Mouse (Mus musculus): Measurements from ENCODE around the gene Zfp94. TPM values are rescaled to one million over a fixed set of nuclear protein-coding genes. Genes with fewer than 3 reads are reported as not detected.

The Zfp94 gene
- total and polyA plus RNA-seq, 2 experiments = 2.4 to 3.3 TPM

DNA sequence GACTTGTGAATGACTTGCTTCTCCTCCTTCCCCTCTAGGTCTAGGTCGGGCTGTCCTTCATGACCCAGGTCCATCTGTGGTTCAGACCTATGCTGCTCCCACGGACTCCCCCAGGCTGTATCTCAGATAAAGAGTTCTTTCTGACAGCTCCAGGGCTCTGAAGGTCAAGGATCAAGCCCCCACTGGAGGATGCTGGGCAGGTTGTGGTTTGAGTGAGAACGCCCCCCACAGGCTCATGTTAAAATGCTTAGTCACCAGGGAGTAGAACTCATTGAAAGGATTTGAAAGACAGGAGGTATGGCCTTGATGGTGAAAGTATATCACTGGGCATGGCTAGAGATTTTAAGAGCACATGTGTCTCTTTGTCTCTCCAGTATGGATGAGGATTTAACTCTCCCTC is 47.2 kb downstream of the Zfp94 start:
- Histone ChIP-seq H3K36me3 (ENCODE audit: control insufficient read depth, insufficient read depth, low read length) (peaks cover 6% of the 10 kb centered on the region), H3K27ac (replicated peaks; ENCODE audit: insufficient read depth, low read depth, low read length) (no peak overlapping the region), H3K4me1 (ENCODE audit: control insufficient read depth, insufficient read depth, low read length) (no peaks in the 10 kb centered on the region), H3K4me3 (ENCODE audit: insufficient read depth, low read depth, low read length) (no peak overlapping the region), H3K27me3 (ENCODE audit: control insufficient read depth, insufficient read depth, low read length) (no peaks in the 10 kb centered on the region), H3K9ac (ENCODE audit: low read depth, low read length) (no peak overlapping the region), H3K79me2 (ENCODE audit: control insufficient read depth, insufficient read depth, low read length) (no peaks in the 10 kb centered on the region)
- DNase-seq (ENCODE audit: extremely low read depth, low read depth, low spot score) = no peak
- TF ChIP-seq CTCF (IDR thresholded peaks at IDR 0.05; ENCODE audit: low read depth, low read length) (no peak), POLR2A (IDR thresholded peaks at IDR 0.05; ENCODE audit: extremely low read depth, insufficient read depth, low read length) (no peak)
- 78% methylated on average over 3 of the region's 3 CpGs for WGBS

DNA sequence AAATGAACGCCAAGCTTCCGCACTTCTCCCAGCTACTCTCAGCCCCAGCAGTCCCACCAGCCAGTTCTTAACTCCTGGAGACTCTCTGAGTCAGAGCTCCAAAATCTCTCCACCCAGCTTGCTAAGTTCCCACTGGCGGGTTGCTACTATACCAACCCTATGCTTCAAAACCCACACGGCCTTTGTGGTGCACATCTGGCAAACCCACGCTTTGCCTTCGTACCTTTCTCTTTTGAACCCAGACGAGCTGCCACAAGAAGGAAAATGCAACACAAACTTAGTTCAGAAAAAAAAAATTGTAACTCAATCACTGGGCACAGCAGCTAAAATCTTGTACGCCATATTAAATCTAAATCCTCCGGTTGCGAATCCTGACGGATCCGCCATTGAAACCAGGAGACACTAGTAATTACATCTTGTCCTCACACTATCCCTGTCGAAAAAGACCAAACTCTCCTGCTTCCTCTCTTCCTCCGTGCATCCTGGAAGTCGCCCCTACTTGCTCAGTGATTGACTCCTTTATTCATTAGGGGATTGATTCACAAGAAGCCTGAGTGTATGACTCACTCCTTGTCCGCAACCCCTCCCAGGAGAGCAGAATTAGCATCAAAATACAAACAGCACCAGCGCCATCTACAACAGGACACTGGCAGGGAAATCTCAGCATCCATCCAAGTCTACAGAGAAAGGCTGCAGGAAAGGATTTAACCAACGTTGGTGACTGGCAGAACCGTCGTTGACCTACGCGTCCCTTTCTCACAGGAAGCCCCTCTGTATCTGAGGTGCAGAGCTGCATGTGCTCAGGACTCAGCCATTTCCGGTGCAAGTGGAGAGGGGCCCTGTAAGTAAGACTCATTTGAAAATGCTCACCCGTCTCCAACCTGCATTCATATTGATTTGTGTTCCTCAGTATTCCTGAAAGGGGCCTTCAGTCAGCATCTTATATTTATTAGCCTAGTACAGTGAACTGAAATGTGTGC is 48.0 kb downstream of the Zfp94 start:
- 81% methylated on average over 24 of the region's 24 CpGs for WGBS
- no peak for DNase-seq (ENCODE audit: extremely low read depth, low read depth, low spot score)
- TF ChIP-seq POLR2A (IDR thresholded peaks at IDR 0.05; ENCODE audit: extremely low read depth, insufficient read depth, low read length) (no peak), CTCF (IDR thresholded peaks at IDR 0.05; ENCODE audit: low read depth, low read length) (no peak)
- Histone ChIP-seq H3K27ac (replicated peaks; ENCODE audit: insufficient read depth, low read depth, low read length) (no peak overlapping the region), H3K27me3 (ENCODE audit: control insufficient read depth, insufficient read depth, low read length) (no peaks in the 10 kb centered on the region), H3K79me2 (ENCODE audit: control insufficient read depth, insufficient read depth, low read length) (no peaks in the 10 kb centered on the region), H3K9ac (ENCODE audit: low read depth, low read length) (no peak overlapping the region), H3K36me3 (ENCODE audit: control insufficient read depth, insufficient read depth, low read length) (peaks cover under 1% of the 10 kb centered on the region), H3K4me3 (ENCODE audit: insufficient read depth, low read depth, low read length) (no peak overlapping the region), H3K4me1 (ENCODE audit: control insufficient read depth, insufficient read depth, low read length) (no peaks in the 10 kb centered on the region)

- Histone ChIP-seq H3K27ac (replicated peaks; ENCODE audit: insufficient read depth, low read depth, low read length) (no peak overlapping the region), H3K79me2 (ENCODE audit: control insufficient read depth, insufficient read depth, low read length) (no peaks in the 10 kb centered on the region; the same call in 1 of the 2 replicates), H3K27me3 (ENCODE audit: control insufficient read depth, insufficient read depth, low read length) (no peaks in the 10 kb centered on the region), H3K4me3 (ENCODE audit: insufficient read depth, low read depth, low read length) (no peak overlapping the region), H3K9ac (ENCODE audit: low read depth, low read length) (no peak overlapping the region), H3K36me3 (ENCODE audit: control insufficient read depth, insufficient read depth, low read length) (peaks cover 8% of the 10 kb centered on the region; the same call in 1 of the 2 replicates), H3K4me1 (ENCODE audit: control insufficient read depth, insufficient read depth, low read length) (peaks cover 2% of the 10 kb centered on the region; the same call in 1 of the 2 replicates)
- TF ChIP-seq CTCF (IDR thresholded peaks at IDR 0.05; ENCODE audit: low read depth, low read length) = no peak
- no peak for TF ChIP-seq POLR2A (IDR thresholded peaks at IDR 0.05; ENCODE audit: extremely low read depth, insufficient read depth, low read length)
- 93% methylated on average over 4 of the region's 4 CpGs for WGBS
- DNase-seq (ENCODE audit: extremely low read depth, low read depth, low spot score) = no peak
These were observed 56.5 kb downstream of the Zfp94 start for GRCm38 (mm10) chr7:24260000-24260312.

GRCm38 (mm10) chr7:24259306-24259999 is 57.0 kb downstream of the Zfp94 start:
- Histone ChIP-seq H3K36me3 (ENCODE audit: control insufficient read depth, insufficient read depth, low read length) (peaks cover 8% of the 10 kb centered on the region; the same call in 1 of the 2 replicates), H3K27ac (replicated peaks; ENCODE audit: insufficient read depth, low read depth, low read length) (no peak overlapping the region), H3K27me3 (ENCODE audit: control insufficient read depth, insufficient read depth, low read length) (no peaks in the 10 kb centered on the region), H3K79me2 (ENCODE audit: control insufficient read depth, insufficient read depth, low read length) (no peaks in the 10 kb centered on the region; the same call in 1 of the 2 replicates), H3K4me1 (ENCODE audit: control insufficient read depth, insufficient read depth, low read length) (peaks cover 2% of the 10 kb centered on the region; the same call in 1 of the 2 replicates), H3K4me3 (ENCODE audit: insufficient read depth, low read depth, low read length) (no peak overlapping the region), H3K9ac (ENCODE audit: low read depth, low read length) (no peak overlapping the region)
- no peak for DNase-seq (ENCODE audit: extremely low read depth, low read depth, low spot score)
- TF ChIP-seq POLR2A (IDR thresholded peaks at IDR 0.05; ENCODE audit: extremely low read depth, insufficient read depth, low read length) (no peak), CTCF (IDR thresholded peaks at IDR 0.05; ENCODE audit: low read depth, low read length) (no peak)
- 96% methylated on average over 13 of the region's 13 CpGs for WGBS

DNA sequence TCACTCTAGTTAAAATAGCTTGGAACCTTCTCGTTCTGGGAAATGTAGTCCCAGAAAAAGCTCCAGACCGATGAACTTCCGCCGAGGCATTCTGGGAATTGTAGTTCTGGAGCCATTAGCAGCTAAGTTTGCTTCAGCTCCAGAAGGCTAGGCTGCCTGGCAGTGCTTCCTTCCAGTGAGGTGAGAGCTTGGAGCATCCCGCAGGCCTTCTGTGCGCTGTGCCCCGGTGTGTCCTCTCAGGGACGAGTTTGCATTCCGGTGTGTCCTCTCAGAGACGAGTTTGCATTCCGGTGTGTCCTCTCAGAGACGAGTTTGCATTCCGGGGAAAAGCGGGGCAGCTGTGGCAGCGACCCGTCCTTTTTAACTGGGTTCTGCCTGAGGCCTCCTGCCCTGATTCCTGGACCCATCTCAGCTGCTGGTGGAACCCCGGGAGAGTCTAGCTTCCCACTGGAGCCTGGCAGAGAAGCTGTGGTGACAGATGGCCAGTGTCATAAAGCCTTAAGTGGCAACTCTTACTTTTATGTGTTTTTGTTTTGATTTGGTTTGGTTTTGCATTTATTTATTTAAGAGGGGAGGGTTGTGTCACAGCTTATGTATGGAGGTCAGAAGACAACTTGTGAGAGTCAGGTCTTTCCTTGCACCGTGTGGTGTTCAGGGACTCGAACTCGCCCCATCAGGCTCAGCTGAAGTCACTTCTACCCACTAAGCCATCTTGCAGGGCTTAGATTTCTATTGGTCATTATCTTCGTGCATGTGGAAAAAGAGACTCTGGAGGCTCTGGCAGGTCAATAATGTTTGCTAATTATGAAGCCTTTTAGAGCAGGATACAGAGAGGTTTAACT is 61.6 kb downstream of the Zfp94 start, which contains the start of gene Zfp108:
Gene Zfp108 (plus strand): TSS at position 162 of the 842 bp plus-strand sequence.
- WGBS = 16% methylated on average over 21 of the region's 21 CpGs
- H3K27ac ChIP-seq (replicated peaks; ENCODE audit: insufficient read depth, low read depth, low read length) = no peak within 1 kb of the TSS
- no peak for TF ChIP-seq POLR2A (IDR thresholded peaks at IDR 0.05; ENCODE audit: extremely low read depth, insufficient read depth, low read length)
- no peak for TF ChIP-seq CTCF (IDR thresholded peaks at IDR 0.05; ENCODE audit: low read depth, low read length)
- H3K4me1 ChIP-seq (ENCODE audit: control insufficient read depth, insufficient read depth, low read length) = peaks cover 5% of the 10 kb centered on the region; the same call in 1 of the 2 replicates
- H3K36me3 ChIP-seq (ENCODE audit: control insufficient read depth, insufficient read depth, low read length) = no peaks in the 10 kb centered on the region; the same call in 1 of the 2 replicates
- DNase-seq (ENCODE audit: extremely low read depth, low read depth, low spot score) = peak; percentile 94
- H3K79me2 ChIP-seq (ENCODE audit: control insufficient read depth, insufficient read depth, low read length) = no peaks in the 10 kb centered on the region; the same call in 1 of the 2 replicates
- H3K27me3 ChIP-seq (ENCODE audit: control insufficient read depth, insufficient read depth, low read length) = no peaks in the 10 kb centered on the region
- H3K9ac ChIP-seq (ENCODE audit: low read depth, low read length) = peak within 1 kb of the TSS; percentile 52
- H3K4me3 ChIP-seq (ENCODE audit: insufficient read depth, low read depth, low read length) = peak within 1 kb of the TSS; percentile 68

All from liver, adult 2 months (tissue).